Mouse (Mus musculus): Measurements from ENCODE around the gene Ubxn11. TPM values are rescaled to one million over a fixed set of nuclear protein-coding genes. Genes with fewer than 3 reads are reported as not detected.

Gene Ubxn11
- polyA plus RNA-seq, 2 experiments = 1.4 to 2.0 TPM

DNA sequence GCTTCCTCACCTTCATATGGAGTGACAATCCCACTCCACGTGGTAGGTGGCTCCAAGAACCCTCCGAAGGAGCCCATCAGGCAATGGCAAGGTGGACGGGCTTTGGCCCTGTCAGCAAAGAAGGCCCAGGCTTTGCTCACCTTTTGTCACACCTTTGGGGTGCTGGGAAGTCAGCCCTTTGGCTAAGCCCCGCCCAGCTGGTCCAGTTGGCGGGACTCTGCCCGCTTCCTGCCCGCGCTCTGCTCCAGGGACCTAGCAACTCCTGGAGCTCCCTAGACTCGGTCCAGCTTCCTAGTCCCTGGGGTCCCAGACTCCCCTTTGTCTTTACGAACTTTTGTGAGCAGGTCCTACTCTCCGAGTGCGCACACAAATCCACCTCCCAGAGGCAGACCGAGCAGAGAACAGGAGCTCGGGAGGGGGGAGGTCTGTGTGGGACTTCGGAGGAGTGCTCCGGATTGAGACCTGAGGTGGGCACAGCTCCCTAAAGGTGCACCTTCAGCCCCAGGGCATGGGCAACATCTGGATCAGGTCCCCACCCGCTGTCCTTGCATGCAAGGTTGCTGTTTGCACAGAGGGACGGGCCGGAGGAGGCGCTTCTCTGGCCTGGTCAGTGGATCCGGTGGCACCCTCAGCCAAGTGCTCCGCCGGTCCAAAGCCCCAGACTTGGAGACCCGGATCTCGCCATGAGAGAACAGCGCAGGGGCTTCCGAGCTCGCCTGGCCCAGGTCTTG, 42.1 kb upstream of the Ubxn11 start, which contains the start of gene Crybg2:
Gene Crybg2 (plus strand): TSS at position 681 of the 731 bp plus-strand sequence.
- Histone ChIP-seq H3K4me3 (ENCODE audit: insufficient read depth in 1 of 2, low read depth in 2 of 2, low read length in 2 of 2) (no peak within 1 kb of the TSS), H3K4me1 (replicated peaks; ENCODE audit: control insufficient read depth in 2 of 2, insufficient read depth in 2 of 2, low read length in 1 of 2) (peaks cover 0 to 9% of the 10 kb centered on the region in 2 experiments; a peak in 3 of 4 replicates), H3K9ac (replicated peaks) (no peak within 1 kb of the TSS), H3K9me3 (ENCODE audit: control insufficient read depth, low read length) (no peaks in the 10 kb centered on the region), H3K27me3 (ENCODE audit: control insufficient read depth, insufficient read depth, low read length) (no peaks in the 10 kb centered on the region; the same call in 1 of the 2 replicates), H3K36me3 (replicated peaks; ENCODE audit: control insufficient read depth, insufficient read depth, low read depth) (no peaks in the 10 kb centered on the region), H3K4me2 (ENCODE audit: low read depth) (no peak within 1 kb of the TSS), H3K27ac (no peak within 1 kb of the TSS)
- 56% methylated on average over 28 of the region's 28 CpGs for WGBS (ENCODE audit: insufficient replicate concordance)
- DNase-seq (ENCODE audit: low read depth in 3 of 3, low spot score in 3 of 3) (no peak), ATAC-seq (ENCODE audit: insufficient read depth) (no peak)
- TF ChIP-seq EP300 (IDR thresholded peaks at IDR 0.05; ENCODE audit: low read depth) (no peak), CTCF (IDR thresholded peaks at IDR 0.05; ENCODE audit: low read depth) (no peak)

DNA sequence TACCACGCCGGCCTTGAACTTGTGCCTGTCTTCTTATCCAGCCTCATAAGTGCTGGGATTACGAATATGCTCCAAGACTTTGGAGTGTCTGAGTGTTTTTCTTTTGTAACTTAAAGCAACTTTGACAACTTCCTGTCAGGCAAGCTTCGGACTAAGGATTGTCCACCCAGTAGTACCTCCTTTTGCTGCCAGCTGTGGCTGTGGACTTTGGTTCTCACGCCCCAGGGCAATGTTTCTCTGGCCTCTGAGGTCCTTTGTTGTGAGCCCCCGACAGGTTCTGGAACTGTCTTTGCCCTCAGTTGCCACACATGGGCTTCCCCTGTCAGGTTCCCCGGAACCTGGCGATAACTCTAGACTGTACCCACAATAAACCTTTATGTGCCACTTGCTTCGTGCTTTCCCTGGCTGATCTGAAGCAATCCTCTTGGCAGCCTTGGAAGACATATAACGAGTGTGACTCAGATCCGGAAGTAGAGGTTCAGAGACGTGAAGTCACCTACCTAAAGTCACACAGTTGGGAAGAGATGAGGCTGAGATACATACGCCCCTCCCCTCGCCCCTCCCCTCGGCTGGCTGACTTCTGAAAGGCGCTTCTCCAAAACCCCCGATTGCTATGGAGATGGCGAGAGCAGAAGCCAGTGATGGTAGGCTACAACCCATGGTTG, 41.1 kb upstream of the Ubxn11 start:
- ATAC-seq (ENCODE audit: insufficient read depth) (no peak), DNase-seq (ENCODE audit: low read depth in 3 of 3, low spot score in 3 of 3) (no peak)
- Histone ChIP-seq H3K9ac (replicated peaks) (no peak overlapping the region), H3K4me3 (ENCODE audit: insufficient read depth in 1 of 2, low read depth in 2 of 2, low read length in 2 of 2) (no peak overlapping the region), H3K4me2 (ENCODE audit: low read depth) (no peak overlapping the region), H3K27ac (no peak overlapping the region), H3K9me3 (ENCODE audit: control insufficient read depth, low read length) (no peaks in the 10 kb centered on the region), H3K4me1 (replicated peaks; ENCODE audit: control insufficient read depth in 2 of 2, insufficient read depth in 2 of 2, low read length in 1 of 2) (peaks cover 0 to 9% of the 10 kb centered on the region in 2 experiments; a peak in 3 of 4 replicates), H3K27me3 (ENCODE audit: control insufficient read depth, insufficient read depth, low read length) (no peaks in the 10 kb centered on the region; the same call in 1 of the 2 replicates), H3K36me3 (replicated peaks; ENCODE audit: control insufficient read depth, insufficient read depth, low read depth) (no peaks in the 10 kb centered on the region)
- WGBS (ENCODE audit: insufficient replicate concordance) = 47% methylated on average over 18 of the region's 18 CpGs
- TF ChIP-seq CTCF (IDR thresholded peaks at IDR 0.05; ENCODE audit: low read depth) (no peak), EP300 (IDR thresholded peaks at IDR 0.05; ENCODE audit: low read depth) (no peak)

DNA sequence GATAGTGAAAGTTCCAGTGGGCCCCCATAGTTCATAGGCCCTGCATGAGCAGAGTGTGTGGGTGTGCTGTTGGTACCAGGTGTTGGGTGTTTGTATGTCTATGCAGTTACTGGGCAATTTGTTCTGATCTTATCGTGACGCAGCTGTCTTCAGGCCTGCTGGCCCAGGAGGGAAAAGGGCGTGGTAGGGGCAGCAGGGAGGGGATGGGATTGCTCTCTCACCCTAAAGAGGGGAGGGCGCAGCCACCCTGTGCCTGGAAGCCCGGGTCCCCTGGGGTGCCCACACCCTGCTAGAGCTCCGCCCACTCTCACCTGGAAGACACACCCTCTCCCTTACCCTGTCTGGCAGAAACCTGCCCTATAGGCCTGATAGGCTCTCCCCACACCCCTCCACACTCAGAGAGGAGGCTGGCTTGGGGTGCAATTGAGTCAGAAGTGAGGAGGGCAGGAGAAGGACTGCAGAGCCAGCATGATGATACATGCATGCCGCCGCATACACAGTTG, 40.4 kb upstream of the Ubxn11 start:
- Histone ChIP-seq H3K9me3 (ENCODE audit: control insufficient read depth, low read length) (no peaks in the 10 kb centered on the region), H3K36me3 (replicated peaks; ENCODE audit: control insufficient read depth, insufficient read depth, low read depth) (no peaks in the 10 kb centered on the region), H3K4me1 (replicated peaks; ENCODE audit: control insufficient read depth in 2 of 2, insufficient read depth in 2 of 2, low read length in 1 of 2) (peaks cover 0 to 9% of the 10 kb centered on the region in 2 experiments; a peak in 3 of 4 replicates), H3K9ac (replicated peaks) (no peak overlapping the region), H3K27me3 (ENCODE audit: control insufficient read depth, insufficient read depth, low read length) (no peaks in the 10 kb centered on the region; the same call in 1 of the 2 replicates), H3K27ac (no peak overlapping the region), H3K4me2 (ENCODE audit: low read depth) (no peak overlapping the region), H3K4me3 (ENCODE audit: insufficient read depth in 1 of 2, low read depth in 2 of 2, low read length in 2 of 2) (no peak overlapping the region)
- DNase-seq (ENCODE audit: low read depth in 3 of 3, low spot score in 3 of 3) (peak in 2 of 3 experiments; percentile 22 to 31), ATAC-seq (ENCODE audit: insufficient read depth) (peak; percentile 28; the same call in 1 of the 2 replicates)
- 29% methylated on average over 8 of the region's 8 CpGs for WGBS (ENCODE audit: insufficient replicate concordance)
- TF ChIP-seq EP300 (IDR thresholded peaks at IDR 0.05; ENCODE audit: low read depth) (no peak), CTCF (IDR thresholded peaks at IDR 0.05; ENCODE audit: low read depth) (no peak)

DNA sequence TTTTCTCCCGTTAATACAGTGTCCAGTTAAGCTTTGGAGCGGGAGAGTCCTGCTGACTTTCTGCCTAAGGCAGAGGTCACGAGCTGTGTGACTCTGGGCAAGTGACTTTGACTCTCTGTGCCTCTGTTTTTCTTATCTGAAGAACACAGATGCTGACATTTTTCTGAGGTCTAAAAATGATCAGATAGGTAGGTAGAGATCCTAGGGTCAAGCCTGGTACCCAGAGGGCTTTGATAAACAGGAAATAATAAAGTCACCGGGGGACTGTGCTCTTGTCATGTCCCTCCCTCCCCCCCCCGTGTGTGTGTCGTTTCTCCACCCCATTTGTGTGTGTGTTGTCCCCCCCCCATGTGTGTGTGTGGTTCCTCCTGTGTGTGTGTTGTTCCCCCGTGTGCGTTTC, 39.8 kb upstream of the Ubxn11 start:
- no peak for TF ChIP-seq CTCF (IDR thresholded peaks at IDR 0.05; ENCODE audit: low read depth)
- no peak for TF ChIP-seq EP300 (IDR thresholded peaks at IDR 0.05; ENCODE audit: low read depth)
- peak in 1 of 3 experiments; percentile 33 for DNase-seq (ENCODE audit: low read depth in 3 of 3, low spot score in 3 of 3)
- Histone ChIP-seq H3K9ac (replicated peaks) (no peak overlapping the region), H3K4me1 (replicated peaks; ENCODE audit: control insufficient read depth in 2 of 2, insufficient read depth in 2 of 2, low read length in 1 of 2) (peaks cover 0 to 10% of the 10 kb centered on the region in 2 experiments; a peak in 3 of 4 replicates), H3K27ac (no peak overlapping the region), H3K4me3 (ENCODE audit: insufficient read depth in 1 of 2, low read depth in 2 of 2, low read length in 2 of 2) (no peak overlapping the region), H3K9me3 (ENCODE audit: control insufficient read depth, low read length) (no peaks in the 10 kb centered on the region), H3K27me3 (ENCODE audit: control insufficient read depth, insufficient read depth, low read length) (no peaks in the 10 kb centered on the region; the same call in 1 of the 2 replicates), H3K4me2 (ENCODE audit: low read depth) (no peak overlapping the region), H3K36me3 (replicated peaks; ENCODE audit: control insufficient read depth, insufficient read depth, low read depth) (no peaks in the 10 kb centered on the region)
- WGBS (ENCODE audit: insufficient replicate concordance) = 28% methylated on average over 8 of the region's 8 CpGs
- ATAC-seq (ENCODE audit: insufficient read depth) = peak; percentile 37; the same call in 1 of the 2 replicates
